Mouse (Mus musculus) cerebellum, postnatal 4 days (tissue): ENCODE measurements around the gene Lin28b.
"Not testable (repeated sequence)": the region's sequence is repeated elsewhere in the genome, so short reads cannot be mapped to it uniquely, and the experiment has no call there.

Experiments
- DNase-seq, 2 experiments: peaks; one replicate each; pipeline ENCODE4 v3.0.0; 2022; ENCODE audit warnings: low spot score in 2 of 2, mixed read lengths in 1 of 2

The Lin28b gene

DNA sequence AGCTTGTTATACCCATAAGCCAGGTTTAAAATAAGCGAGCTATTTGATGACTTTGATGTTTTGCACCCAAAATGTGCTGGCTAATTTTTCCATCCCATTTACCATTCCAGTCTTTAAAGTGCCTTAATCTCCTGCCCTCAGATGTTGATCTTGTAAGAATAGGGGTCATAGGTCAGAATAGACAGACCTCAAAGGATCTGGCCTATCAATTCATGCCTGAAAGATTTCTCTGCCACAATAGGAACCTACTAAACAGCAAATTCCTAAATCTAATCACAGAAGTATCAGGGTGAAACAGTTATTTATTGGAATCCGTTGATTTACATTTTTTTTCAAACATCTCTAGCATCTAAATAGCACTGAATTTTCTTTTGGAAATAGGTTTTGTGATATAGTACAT is 74.5 kb downstream of the Lin28b start:
- no peak for DNase-seq

DNA sequence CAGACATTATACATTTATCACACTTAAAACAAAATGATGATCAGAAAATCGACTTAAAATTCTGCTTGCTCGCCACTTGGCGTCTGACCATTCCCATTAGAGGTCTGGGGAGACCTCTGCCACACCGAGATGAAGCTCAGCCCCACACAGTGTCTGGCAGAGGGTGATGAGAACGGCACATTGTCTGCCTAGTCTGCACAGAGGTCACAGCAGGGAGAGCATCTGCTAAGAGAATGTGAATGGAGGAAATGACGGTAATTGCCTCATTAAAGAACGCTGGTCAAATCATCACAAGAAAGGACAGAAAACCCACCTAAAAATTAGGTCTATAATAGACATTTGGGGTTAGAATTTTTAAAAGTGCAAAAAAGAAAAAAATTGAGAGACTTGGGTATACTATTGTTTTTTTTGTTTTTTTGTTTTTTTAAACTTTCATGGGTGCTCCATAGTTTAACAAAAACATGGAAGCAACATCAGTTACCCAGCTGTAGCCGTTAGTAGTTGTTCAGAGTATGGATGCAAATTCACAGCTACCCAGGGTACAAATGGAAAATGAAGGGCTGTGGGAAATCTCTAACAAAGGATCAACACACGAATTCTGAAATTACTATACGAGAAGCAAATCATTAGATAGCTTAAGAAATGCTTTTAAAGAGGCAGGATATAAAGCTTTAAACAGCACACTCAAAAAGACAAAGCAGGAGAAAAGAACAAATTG is 75.4 kb downstream of the Lin28b start:
- peak in 1 of 2 experiments; percentile 21 for DNase-seq

DNA sequence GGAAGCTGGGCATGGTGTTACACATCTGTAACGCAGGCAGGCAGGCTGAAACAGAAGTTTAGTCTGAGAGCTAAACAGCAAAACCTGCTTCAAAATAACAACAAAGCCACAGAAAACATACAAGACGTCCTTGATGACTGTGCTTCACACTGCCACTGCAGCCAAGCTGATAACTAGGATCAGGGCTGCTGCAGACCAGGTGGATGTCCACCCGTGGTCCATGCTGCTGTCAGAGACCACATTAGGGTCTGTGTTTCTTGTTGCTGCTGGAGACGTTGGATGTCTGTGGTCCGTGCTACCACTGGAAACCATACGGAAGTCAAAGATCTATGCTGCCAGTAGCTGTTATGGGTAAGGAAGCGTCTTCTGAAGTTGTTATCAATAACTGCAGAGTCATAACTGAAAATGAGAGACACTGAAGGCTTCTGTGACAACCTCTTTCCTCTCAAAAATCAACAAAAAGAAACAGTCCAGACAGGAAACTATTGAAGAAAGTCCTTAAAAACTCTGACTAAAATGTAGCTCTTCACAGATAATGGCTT is 86.4 kb downstream of the Lin28b start:
- no peak for DNase-seq

DNA sequence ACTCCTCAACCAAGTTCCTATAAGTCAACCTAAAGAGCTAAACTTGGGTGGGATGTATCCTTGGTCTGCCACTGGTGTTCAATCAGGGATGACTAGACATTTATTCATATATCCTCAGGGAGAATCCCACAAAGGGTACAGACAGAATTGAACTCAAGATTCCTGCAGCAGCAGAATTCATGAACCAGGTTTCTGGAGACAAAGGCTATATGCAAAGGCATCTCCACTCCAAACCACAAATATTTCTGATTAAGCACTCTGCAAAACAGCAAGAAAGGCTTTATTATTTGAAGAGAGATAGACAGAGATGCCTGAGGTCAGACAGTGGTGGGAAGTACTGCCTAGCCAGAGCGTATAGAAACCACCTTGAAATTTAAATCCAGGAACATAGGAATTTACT is 88.0 kb downstream of the Lin28b start:
- DNase-seq = no peak

DNA sequence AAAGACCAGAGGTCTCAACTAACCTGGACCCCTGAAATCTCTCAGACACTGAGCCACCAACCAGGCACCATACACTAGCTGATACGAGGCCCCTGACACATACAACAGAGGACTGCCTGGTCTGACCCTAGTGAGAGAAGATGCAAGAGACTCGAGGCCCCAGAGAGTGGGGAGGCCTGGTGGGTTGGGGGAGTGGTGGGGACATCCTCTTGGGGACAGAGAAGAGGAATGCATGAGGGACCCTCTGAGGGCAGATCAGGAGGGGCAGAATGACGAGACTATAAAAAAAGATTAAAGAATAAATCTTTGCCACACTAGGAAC is 103.6 kb downstream of the Lin28b start:
- no peak for DNase-seq

DNA sequence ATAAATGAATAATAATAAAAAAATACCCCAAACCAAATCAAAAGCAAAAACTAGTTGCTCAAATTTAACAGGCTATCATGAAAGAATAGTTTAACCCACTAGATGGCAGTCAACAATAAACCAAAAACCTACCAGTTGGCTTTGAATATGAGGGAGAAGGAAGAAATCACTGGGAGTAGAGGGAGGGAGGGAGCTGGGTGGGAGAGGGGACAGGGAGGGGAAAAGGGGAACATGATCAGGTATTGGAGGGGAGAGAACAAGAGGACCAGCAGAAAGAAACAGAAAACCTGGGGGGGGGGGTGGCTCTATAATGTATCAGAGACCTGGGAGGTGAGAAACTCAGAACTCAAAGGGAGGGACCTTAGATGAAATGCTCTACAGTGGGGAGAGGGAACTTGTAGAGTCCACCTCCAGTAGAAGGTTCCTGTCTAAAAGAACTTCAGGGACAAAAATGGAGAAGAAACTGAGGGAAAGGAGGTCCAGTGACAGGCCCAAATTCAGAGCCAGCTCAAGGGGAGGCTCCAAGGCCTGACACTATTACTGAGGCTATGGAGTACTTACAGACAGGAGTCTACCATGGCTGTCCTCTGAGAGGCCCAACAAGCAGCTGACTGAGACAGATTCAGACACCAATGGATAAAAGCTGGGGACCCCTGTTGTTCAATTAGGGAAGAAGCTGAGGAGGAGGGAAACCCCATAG is 104.1 kb downstream of the Lin28b start:
- no peak for DNase-seq

DNA sequence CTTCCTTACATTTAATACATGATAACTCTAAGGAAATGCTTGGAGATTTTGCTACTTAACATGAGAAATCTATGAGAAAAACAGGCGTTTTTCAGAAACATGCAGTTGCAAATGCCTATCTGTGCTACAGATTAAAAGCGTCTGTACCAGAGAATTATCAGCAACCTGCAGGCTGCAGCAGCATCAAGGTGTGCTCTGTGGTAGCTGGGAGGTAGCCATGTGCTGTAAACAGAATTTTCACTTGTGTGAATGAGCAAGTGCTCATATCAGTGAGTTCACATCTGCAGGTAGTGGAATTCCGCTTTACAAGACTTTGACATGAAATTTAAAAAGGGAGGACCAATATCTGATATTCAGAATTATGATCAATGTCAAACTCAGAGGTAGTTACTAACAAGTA is 107.9 kb downstream of the Lin28b start:
- DNase-seq = no peak

DNA sequence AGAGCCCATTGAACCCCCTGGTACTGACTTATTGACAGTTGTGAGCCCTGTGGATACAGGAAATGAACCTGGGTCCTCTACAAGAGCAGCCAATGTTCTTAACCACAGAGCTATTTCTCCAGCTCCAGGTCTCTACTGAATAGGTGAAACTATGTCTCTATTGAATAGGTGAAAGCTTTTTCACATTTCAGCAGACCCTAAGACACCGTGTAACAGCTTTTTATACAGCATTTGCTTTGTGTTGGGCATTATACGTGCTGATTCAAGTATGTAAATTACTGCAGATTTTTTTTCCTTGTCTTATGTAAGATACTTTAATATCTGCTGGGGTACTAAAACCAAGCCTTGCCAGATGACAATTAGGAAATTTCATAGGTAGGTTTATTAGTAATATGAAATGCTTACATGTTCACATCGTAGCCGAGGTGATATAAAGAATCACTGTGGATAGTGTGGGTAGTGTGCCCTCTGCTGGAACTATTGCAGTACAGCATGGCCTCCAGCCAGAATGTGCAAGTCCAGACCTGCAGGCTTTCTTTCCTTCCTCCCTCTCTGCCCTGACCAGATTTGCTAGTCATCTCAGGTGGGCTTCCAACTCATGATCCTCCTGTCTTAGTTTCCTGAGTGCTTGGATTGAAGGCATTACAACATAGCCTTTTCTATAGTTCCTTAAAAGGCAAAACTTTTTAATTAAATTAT is 113.1 kb downstream of the Lin28b start:
- DNase-seq = peak in 1 of 2 experiments; percentile 67

DNA sequence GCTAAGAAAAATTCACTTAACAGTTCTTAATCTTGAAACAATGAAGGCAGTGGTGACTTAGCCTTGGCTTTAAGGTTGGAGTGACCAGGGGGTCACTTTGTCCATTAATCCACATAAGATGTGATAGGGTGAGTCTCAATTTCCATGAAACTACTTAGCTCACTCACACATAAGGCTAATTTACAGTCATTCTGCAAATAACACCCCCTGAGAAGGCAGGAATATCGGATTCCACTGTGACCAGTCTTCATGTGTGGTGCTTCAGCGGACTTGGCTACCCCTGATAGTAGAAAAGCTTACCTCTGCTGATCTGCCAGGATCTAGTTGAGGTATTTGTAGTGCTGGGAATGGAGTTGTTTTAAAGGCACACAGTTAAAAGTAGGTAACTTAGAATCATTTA is 115.7 kb downstream of the Lin28b start:
- no peak for DNase-seq

DNA sequence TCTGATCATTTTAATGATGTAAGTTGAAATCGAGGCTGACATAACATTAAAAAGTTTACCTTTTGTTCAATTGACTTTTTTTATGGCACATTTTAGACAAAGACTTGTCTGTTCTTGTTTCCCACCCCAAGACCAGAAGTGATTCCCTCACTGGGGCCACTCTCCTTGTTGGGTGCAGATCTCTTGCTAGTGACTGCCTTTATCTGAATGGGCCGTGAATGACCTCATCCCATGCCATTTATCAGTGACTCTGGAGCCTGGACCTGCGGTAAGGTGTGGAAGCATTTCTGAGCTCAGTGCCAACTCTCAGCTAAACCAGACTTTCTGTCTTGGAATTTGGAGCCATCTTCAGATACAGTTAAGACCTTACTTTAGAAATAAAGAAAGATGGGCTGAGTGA is 116.6 kb downstream of the Lin28b start:
- no peak for DNase-seq

DNA sequence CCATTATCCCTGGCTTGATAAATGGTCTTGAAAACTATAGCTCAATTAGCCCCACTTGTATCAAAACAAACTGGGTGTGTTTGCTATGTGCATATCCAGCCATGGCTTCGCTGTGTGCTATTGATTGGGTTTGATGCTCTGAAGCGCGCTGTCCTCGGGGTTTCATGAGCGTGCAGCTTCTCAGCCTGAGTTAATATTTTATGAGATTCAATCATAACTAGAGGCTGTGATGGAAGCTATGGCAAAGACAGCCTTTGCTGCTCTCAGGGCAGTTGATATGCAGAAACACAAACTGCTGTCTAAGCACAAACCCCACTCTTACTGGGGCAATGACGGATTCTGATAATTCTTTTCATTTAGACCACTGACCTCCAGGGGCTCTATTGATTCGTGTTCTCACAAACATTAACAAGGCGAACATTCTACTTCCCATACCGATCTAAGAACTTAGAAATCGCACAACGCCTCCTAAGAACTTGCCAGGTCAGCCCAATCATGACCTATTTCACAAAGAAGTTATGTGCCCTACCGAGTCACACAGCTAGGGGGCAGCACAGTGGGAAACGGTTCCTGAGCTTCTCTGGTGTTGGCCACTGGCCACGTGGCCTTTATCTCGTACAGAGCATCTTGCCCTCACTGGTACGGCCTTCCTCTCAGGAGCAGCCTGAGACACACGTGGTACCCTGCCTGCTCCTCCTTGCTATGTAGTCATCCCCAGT is 119.0 kb downstream of the Lin28b start:
- no peak for DNase-seq

DNA sequence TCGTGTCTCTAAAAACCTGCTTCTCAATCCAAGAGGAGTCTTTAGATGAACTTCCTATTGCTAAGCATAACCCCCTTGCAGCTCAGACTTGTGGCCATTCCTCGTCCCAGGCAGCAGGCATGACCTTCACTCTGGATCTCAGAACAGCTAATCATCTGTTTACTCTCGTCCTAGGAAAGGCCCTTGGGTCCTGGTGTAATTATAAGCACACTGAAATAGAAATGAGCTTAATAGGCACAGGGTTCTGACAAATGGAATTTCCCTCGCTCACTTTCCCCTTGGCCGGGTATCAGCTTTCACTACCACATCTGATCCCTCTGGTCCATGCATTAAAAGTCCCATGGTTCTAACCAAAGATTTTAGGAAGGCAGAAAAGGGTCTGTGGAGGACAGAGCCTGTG is 122.8 kb downstream of the Lin28b start:
- no peak for DNase-seq

DNA sequence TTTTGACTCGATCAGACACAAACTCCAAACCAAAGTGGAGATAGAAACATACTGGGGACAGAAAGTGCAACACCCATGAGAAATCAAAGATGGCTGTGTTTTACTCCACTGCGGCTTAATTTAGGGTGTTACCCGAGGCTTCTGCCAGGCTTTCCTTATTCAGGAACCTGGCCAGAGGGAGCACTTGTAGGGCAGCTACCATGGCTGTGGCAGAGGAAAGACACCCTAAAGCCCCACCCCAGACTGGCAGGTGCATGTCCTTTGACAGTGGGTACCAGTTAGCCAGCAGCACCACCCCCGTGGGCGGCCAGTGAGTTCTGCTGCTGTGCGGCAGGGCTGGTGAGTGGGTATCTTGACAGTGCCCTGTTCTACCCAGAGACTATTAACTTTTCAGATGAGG is 130.1 kb downstream of the Lin28b start:
- DNase-seq = no peak

DNA sequence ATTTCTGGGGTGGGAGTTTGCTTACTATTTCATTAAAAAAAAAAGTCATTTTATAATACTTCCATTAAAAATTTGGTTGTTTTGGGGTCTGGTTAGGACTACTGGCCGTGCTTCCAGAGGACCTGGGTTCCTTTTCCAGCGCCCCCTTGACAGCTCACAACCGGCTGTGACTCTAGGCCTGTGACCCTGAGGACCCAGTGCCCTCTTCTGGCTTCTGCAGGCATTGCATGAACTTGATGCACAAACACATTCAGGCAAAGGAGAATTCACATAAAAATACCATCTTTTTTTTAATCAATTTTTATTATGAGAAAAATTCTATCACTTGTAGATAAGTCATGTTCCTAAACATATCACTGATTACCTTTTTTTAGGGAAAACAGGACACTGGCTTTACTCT is 138.1 kb downstream of the Lin28b start:
- DNase-seq = not testable (repeated sequence)

DNA sequence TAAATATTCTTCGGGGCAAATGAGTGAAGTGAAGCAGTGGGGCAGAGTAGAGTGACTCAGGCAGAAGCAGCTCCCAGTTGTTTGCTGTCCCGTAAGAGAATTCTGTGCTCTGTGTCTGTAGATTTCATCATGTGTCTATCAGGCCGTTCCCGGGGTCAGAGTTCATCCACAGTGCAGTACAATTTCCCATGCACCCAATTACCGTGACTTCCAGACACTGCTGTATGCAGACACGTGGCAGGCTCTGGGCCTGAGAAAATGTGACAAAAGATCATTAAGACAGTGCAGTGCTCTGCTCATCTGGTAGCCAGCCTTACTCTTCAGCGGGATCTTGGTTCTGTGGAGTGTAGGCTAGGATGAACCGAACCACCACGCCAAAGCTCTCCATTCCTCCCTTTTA is 141.0 kb downstream of the Lin28b start:
- no peak for DNase-seq

DNA sequence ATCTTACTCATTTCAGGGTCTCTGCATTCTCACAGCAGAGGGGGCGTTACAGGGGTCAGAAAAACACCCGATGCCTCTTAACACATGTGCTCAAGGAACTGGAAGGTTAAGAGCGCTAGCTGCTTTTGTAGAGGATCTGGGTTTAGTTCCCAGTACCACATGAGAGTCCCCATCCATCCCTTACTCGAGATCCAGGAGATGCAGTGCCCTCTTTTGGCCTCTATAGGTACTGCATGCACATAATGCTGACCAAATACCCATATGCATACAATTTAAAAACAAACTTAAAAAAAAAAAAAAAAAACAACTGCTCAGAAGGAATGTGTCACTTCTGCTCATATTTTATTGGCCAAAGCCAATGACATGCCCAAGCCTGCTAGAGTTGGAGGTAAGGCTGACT is 141.8 kb downstream of the Lin28b start:
- no peak for DNase-seq

DNA sequence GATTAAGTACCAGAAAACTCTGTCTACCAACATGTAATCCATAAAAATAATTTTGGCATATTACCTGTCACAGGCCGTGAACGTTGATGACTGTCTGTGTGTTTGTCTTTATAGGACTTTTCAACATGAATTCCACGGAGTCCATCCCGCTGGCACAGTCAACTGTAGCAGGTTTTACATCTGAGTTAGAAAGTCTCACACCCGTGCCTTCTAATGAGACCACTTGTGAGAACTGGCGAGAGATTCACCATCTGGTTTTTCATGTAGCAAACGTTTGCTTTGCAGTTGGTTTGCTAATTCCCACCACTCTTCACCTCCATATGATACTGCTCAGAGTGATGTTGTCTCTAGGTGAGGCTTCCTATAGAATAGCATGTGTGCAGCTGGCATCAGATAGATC is 147.1 kb downstream of the Lin28b start:
- no peak for DNase-seq

DNA sequence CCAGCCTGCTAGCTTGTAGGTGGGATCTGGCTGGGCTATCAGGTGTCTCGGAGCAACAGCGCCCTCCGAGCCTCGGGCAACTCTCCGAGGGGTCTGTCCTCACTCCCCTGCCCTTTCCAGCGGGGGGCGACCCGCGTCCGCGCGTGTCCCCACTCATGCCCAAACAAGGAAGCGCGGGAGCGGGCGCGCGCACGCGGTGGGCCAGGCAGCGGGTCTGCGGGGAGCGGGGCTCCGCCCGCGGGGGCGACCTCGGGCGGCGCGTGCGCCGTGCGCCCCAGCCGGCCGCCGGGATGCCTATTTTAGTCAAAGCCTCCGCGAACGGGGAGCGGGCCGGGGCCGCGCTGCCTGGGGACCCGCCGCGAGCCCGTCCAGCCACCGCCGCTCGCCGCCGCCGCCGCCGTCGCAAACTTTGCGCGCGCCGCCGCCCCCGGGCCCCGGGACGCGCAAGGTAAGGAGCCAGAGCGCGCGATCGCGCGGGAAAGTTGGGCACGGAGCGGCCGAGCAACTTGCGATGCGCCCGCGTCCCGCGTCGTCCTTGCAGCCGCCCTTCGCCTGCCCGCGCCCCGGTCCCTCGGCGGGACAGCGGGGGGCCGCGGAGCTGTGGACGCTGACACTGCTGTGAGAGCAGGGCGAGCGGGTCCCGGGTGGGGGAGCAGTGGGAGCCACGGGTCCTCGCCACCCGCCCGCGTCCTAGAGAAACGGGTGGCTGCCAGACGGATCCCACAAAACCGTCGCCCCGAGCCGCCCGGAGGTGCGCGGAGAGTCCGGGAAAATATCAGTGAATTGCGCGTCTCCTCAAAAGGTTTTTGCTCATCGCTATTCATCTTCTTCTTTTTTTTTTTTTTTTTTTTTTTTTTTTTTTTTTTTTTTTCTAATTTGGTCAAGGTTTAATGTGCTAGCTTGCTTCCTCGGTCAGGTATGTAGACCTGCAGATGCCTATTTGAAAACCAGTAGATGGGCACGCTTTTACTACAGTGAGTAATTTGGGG is 150.5 kb downstream of the Lin28b start, which contains the start of gene Bves:
Gene Bves (plus strand): TSS at position 339 of the 989 bp plus-strand sequence.
- peak in 1 of 2 experiments; percentile 50 for DNase-seq

DNA sequence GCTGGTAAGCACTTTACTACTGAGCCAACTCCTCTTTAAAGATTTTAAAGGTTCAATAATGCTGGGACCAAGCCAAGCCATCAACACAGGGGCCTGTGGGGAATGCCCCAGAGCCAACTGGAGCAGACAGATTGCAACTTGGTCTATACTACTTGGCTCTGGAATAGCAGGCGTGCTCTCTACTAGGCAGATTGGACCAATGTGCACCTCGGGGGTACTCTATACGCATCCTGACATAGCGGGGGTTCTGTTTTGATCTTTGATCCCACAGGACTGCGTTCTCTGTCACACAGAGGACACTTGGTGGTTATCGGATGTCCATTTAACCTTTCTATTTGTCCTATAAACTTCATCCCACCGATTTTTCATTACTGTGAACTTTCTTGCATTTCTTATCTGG is 151.3 kb downstream of the Lin28b start:
- no peak for DNase-seq

DNA sequence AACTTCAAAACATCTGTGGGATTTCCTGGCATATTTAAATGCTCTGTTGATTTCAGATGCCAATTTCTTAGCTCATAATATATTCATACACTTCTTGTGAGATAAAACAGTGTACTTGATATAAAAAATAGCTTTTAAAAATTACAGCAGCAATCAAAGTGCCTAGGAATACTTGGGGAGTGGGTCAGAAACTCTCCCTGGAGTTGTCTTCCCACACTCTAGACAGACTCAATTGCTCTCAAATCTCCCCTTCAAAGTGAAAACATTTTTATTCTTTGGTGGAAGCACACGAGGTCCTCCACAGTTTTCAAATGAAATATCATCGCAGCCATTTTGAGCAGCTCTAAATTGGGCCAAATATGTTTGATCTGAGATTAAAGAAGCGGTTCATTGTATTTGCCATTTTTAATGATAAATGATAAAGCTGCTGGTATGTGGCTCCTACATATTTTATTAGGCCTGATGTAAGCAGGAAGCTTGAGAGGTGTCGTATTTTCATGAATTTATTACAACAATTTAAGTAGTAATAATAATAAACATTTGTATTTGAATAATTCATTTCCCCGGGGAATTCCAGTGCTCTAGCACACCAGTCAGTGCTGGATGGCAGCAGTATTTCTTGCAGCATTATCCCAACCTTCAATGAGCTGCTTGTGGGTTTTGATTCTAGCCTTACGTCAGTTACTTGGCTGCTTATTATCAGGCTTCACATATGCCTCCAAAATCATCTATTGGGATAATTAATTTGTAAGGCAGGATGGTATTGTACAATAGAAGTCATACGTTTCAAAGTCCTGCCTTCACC is 157.8 kb downstream of the Lin28b start:
- no peak for DNase-seq
